Mouse (Mus musculus) heart, postnatal 0 days (tissue): ENCODE data around the gene Lrrc37a. TPM values are rescaled to one million over a fixed set of nuclear protein-coding genes. Genes with fewer than 3 reads are reported as not detected.
A peak's percentile ranks its signal among the peaks of the same experiment; 100 is the strongest.
"Not testable (repeated sequence)": the region's sequence is repeated elsewhere in the genome, so short reads cannot be mapped to it uniquely, and the experiment has no call there.

Source experiments
- ATAC-seq: fragments of 200-750 bp; cut with Nextera tagmentation; 2 replicates; pipeline ENCODE4 v1.8.0; 2017; ENCODE audit warnings: low read depth, moderate number of reproducible peaks, moderate library complexity; ENCODE audit not compliant: insufficient read depth
- DNase-seq: peaks from one replicate; pipeline ENCODE4 v3.0.0-alpha.2; 2016; ENCODE audit warnings: low spot score
- H3K27ac ChIP-seq: fragments of 300-500 bp; sonication (generic); 2 replicates; pipeline ENCODE4 v1.5.1; 2014; ENCODE audit warnings: low read depth, mild to moderate bottlenecking
- H3K27me3 ChIP-seq: fragments of 300-500 bp; sonication (generic); 2 replicates; pipeline ENCODE4 v1.6.1; 2014; ENCODE audit warnings: low read length, mixed read lengths; ENCODE audit not compliant: control insufficient read depth, insufficient read depth
- H3K36me3 ChIP-seq: fragments of 300-500 bp; sonication (generic); replicated peaks from 2 replicates; pipeline ENCODE4 v1.6.1; 2014; ENCODE audit warnings: low read length, mixed read lengths; ENCODE audit not compliant: control insufficient read depth, insufficient read depth
- H3K4me1 ChIP-seq: fragments of 300-500 bp; sonication (generic); 2 replicates; pipeline ENCODE4 v1.6.1; 2014; ENCODE audit warnings: antibody characterized with exemption; ENCODE audit not compliant: control insufficient read depth, insufficient read depth
- H3K4me2 ChIP-seq: fragments of 300-500 bp; sonication (generic); 2 replicates; pipeline ENCODE4 v1.6.1; 2014; ENCODE audit warnings: low read depth, mild to moderate bottlenecking, low read length, moderate library complexity
- H3K4me3 ChIP-seq: fragments of 300-500 bp; sonication (generic); 2 replicates; pipeline ENCODE4 v1.5.1; 2014; ENCODE audit warnings: low read depth, low read length
- H3K9ac ChIP-seq: fragments of 300-500 bp; sonication (generic); replicated peaks from 2 replicates; pipeline ENCODE4 v1.6.1; 2014; ENCODE audit warnings: low read depth, low read length, mixed read lengths
- H3K9me3 ChIP-seq: fragments of 300-500 bp; sonication (generic); replicated peaks from 2 replicates; pipeline ENCODE4 v1.6.1; 2016; ENCODE audit warnings: low read length; ENCODE audit not compliant: control insufficient read depth
- CTCF ChIP-seq: IDR thresholded peaks from 2 replicates; pipeline ENCODE4 v1.5.1; 2016; ENCODE audit warnings: antibody characterized with exemption, control low read depth, low read depth
- EP300 ChIP-seq: IDR thresholded peaks from 2 replicates; pipeline ENCODE4 v1.6.1; 2016; ENCODE audit warnings: antibody characterized with exemption, low read depth
- WGBS: fragments of 180-500 bp; shearing (Covaris S2); extraction: QIAGEN DNeasy Blood & Tissue Kit; methylation state at CpG from one replicate; pipeline ENCODE4 v1.1.7; 2014; 5-methylcytosine and 5-hydroxymethylcytosine counted together
- polyA plus RNA-seq: library from polyadenylated mRNA; unstranded; fragments of >200 nt; fragmentation: Nextera tagmentation; extraction: Ambion mirVana; gene quantifications from 2 replicates; pipeline ENCODE4 v1.2.1, GENCODE M21; 2015
- total RNA-seq: library from RNA; depleted of rRNA; stranded (reverse); fragments of >200 nt; gene quantifications from 2 replicates; pipeline ENCODE4 v1.2.3, GENCODE M21; 2014; ENCODE audit warnings: low replicate concordance; rRNA removed

The Lrrc37a gene
- not detected in 2 replicates for total RNA-seq
- polyA plus RNA-seq = not detected in 2 replicates

DNA sequence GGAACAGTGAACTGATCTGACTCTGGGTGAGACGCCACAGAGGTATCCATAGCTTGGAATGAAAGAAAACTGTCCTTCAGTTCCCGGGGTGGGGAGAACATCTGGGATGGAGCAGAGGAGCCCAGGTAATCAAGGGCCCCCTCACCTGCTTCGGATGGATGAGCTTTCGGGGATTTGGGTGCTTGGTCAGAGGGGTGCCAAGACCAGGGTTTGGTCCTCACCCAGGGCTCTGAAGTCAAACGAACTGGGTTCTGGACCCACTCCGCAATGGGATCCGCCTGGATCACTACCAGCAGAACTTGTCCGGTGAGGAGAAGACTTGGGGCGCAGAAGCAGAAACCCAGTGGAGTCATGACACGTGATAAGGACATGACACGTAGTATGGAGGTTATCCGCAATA, at the start of gene Lrrc37a:
Lrrc37a (minus strand) TSS at position 101 of the 400 bp plus-strand sequence.
- no peak for DNase-seq
- Histone ChIP-seq H3K36me3 (no peaks in the 10 kb centered on the region), H3K4me3 (no peak within 1 kb of the TSS), H3K4me1 (no peaks in the 10 kb centered on the region), H3K27ac (no peak within 1 kb of the TSS), H3K9me3 (no peaks in the 10 kb centered on the region), H3K4me2 (no peak within 1 kb of the TSS), H3K9ac (no peak within 1 kb of the TSS), H3K27me3 (no peaks in the 10 kb centered on the region)
- TF ChIP-seq EP300 (no peak), CTCF (no peak)
- ATAC-seq = no peak
- 72% methylated on average over 12 of the region's 12 CpGs for WGBS

- H3K4me1 ChIP-seq, DNase-seq, H3K36me3 ChIP-seq, H3K4me2 ChIP-seq, ATAC-seq, H3K9ac ChIP-seq, H3K27me3 ChIP-seq, H3K9me3 ChIP-seq, H3K27ac ChIP-seq, H3K4me3 ChIP-seq: not testable (repeated sequence)
- WGBS = 19% methylated on average over 1 of the region's 1 CpGs
These were observed 30.6 kb upstream of the Lrrc37a start for GRCm38 (mm10) chr11:103534973-103535372.

GRCm38 (mm10) chr11:103512111-103512510, 7.7 kb upstream of the Lrrc37a start:
- no peak overlapping the region for H3K4me3 ChIP-seq
- 73% methylated on average over 2 of the region's 2 CpGs for WGBS

GRCm38 (mm10) chr11:103464443-103464842, 40.0 kb downstream of the Lrrc37a start:
- H3K9me3 ChIP-seq = no peaks in the 10 kb centered on the region
- no peak overlapping the region for H3K9ac ChIP-seq
- WGBS = 62% methylated on average over 7 of the region's 7 CpGs
- no peak overlapping the region for H3K27ac ChIP-seq
- H3K4me3 ChIP-seq = no peak overlapping the region
- no peaks in the 10 kb centered on the region for H3K36me3 ChIP-seq
- TF ChIP-seq CTCF (peak; percentile 21; the same call in 1 of the 2 replicates), EP300 (no peak)
- DNase-seq (no peak), ATAC-seq (no peak)
- no peaks in the 10 kb centered on the region for H3K4me1 ChIP-seq
- H3K4me2 ChIP-seq = no peak overlapping the region
- H3K27me3 ChIP-seq = no peaks in the 10 kb centered on the region

More at GRCm38 (mm10) chr11:103512111-103512510, 7.7 kb upstream of the Lrrc37a start:
- Histone ChIP-seq H3K27ac (no peak overlapping the region), H3K9ac (no peak overlapping the region), H3K9me3 (0 out of 2 replicates have a peak, but pooled peaks cover 3% of the 10 kb centered on the region), H3K27me3 (no peaks in the 10 kb centered on the region), H3K4me1 (no peaks in the 10 kb centered on the region), H3K4me2 (no peak overlapping the region), H3K36me3 (no peaks in the 10 kb centered on the region)
- no peak for TF ChIP-seq EP300
- ATAC-seq (no peak), DNase-seq (no peak)

GRCm38 (mm10) chr11:103451105-103451504, 53.3 kb downstream of the Lrrc37a start:
- H3K27ac ChIP-seq, H3K4me1 ChIP-seq, ATAC-seq, H3K4me3 ChIP-seq, H3K9me3 ChIP-seq, H3K4me2 ChIP-seq, DNase-seq, H3K27me3 ChIP-seq, H3K9ac ChIP-seq, H3K36me3 ChIP-seq: not testable (repeated sequence)
- WGBS = 87% methylated on average over 1 of the region's 1 CpGs

- H3K27ac ChIP-seq, H3K9me3 ChIP-seq, H3K36me3 ChIP-seq, H3K27me3 ChIP-seq, H3K4me2 ChIP-seq, H3K4me3 ChIP-seq, H3K4me1 ChIP-seq, DNase-seq, H3K9ac ChIP-seq, ATAC-seq: not testable (repeated sequence)
- WGBS = 88% methylated on average over 14 of the region's 14 CpGs
These were observed 54.7 kb downstream of the Lrrc37a start for GRCm38 (mm10) chr11:103449721-103450120.
